Mouse (Mus musculus) kidney, adult 9 months (tissue): ENCODE measurements around the gene Tppp.
"Not testable (repeated sequence)": the region's sequence is repeated elsewhere in the genome, so short reads cannot be mapped to it uniquely, and the experiment has no call there.

Source experiments
- DNase-seq: peaks from one replicate; pipeline ENCODE4 v3.0.0; 2022

Tppp gene

DNA sequence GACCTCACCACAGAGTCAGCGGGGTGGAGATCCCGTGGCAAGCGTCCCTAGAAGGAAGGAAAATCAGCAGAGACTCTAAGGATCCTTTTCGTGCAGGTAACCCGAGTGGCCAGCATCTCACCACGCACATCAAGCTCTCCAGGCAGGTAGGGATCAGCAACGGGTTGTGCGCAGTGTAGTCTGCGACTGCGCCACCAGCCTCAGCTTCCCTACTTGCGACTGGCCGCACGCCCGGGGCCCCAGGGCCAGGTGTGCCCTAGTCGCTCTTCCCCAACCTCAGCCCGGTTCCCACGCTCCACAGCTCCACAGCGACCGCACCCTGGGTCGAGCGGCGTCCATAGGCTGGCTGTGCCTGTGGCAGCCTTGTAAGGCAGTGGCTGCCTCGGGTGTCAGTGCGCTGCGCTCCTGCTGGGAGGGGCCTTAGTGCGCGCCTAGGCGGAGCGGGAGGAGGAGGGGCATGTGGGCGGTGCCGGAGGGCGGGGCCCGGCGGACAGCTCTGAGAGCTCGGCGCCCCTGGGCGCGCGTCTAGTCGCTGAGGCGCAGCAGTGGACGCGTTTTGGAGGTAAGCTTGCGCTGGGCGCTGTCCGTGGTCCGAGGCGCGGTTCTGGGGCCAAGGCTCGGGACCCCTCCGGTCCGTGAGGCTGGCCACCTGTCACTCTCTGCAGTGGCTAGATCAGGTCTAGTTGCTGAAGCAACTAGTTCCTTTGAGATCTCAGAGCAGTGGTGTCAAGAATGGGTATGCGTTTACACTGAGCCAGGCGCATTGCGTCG is at the start of gene Tppp:
Gene Tppp, plus strand, starts transcription at position 460 of the 771 bp plus-strand sequence.
- DNase-seq, result peak; percentile 93

GRCm38 (mm10) chr13:73960117-73960652 is 49.0 kb upstream of the Tppp start:
- DNase-seq, result no peak

DNA sequence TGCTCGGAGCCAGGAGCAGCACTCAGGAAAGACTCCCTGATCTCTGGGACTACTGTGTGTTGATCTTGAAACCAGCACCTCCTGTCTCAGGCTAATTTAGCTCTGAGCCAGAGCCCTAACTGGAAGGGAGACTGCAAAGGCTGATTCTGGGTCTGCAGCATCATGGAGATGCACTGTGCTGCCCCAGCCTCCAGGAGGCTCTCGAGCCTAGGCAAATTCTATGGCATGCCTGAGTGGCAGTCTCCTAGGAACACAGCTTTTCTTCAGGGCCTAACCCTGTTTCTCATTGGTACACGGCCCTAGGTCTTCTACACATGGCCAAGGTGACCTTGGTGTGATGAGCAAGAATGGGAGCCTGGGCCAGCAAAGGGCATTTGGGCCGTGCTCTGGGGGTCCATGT is 48.0 kb upstream of the Tppp start:
- no peak for DNase-seq

- DNase-seq, result no peak
Observed at GRCm38 (mm10) chr13:73963551-73963950, 45.7 kb upstream of the Tppp start, which contains the start of gene Zdhhc11. Gene Zdhhc11 (plus strand): TSS chr13:73963851.

GRCm38 (mm10) chr13:73970545-73971448 is 38.4 kb upstream of the Tppp start:
- DNase-seq, result peak; percentile 87

DNA sequence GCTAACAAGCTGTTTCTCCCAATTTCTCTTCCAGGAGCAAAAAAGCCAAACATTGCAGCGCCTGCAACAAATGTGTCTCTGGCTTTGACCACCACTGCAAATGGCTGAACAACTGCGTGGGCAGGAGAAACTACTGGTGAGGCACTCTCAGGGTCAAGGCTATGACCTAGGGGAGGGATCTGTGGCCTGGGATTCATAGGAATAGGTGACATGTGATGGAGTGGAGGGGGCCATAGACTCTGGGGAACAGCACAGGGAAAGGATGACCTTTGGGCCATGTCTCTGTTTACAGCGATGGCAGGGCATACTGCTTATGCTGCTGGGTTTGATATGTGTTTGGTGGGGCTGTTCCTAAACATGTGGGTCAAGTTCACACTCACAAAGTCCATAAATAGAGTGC is 34.7 kb upstream of the Tppp start:
- no peak for DNase-seq

DNA sequence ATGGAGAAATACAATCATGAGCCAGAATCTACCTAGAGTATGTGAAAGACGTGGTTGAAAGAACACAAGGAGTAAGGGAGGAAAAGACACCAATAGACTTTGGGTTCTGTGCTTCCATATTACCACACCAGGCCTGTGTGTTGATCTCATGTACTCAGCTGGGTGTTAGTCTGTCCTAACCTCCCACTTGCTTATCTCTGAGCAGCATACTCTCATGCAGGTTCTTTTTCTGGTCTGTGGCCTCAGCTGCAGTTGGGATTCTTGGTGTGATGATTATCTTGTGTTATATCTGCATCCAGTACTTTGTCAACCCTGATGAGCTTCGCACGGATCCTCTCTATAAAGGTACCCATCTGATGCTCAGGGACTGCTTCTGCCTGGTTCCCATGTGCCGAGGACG is 32.3 kb upstream of the Tppp start:
- no peak for DNase-seq

DNA sequence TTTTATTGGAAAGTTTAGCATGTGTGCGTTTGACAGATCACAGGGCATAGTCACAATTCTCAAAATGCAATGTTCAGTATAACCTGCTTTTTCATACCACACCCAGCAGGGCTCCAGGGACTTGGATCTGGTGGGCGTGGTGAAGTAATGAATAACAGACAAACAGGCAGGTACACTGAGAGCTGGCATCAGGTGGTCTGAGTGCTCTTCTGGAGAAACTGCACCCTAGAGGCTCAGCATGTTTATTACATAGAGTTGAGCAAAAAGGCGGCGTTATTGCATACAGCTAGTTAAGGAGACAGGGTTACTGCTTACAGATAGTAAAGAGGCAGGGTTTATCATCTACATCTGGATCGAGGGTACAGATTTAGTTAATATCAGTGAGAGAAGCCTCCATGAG is 18.9 kb upstream of the Tppp start:
- no peak for DNase-seq

DNA sequence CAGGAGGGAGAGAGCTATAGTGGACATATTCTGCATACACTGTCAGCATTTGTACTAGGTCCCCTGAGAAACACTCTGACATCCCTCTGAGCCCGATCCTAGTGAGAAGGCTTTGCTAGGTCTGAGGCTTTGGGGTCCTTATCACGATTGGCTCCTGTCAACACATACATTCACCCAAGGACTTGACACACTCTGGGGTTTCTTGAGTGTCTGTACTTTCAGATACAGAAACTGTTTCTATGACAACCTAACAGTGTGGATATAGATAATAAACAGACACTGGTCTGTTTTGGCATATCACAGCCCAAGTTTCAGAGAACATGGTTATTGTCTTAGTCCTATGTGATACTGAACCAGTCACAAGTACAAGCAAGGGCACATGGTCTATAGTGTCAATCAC is 18.4 kb upstream of the Tppp start:
- DNase-seq, result no peak

DNA sequence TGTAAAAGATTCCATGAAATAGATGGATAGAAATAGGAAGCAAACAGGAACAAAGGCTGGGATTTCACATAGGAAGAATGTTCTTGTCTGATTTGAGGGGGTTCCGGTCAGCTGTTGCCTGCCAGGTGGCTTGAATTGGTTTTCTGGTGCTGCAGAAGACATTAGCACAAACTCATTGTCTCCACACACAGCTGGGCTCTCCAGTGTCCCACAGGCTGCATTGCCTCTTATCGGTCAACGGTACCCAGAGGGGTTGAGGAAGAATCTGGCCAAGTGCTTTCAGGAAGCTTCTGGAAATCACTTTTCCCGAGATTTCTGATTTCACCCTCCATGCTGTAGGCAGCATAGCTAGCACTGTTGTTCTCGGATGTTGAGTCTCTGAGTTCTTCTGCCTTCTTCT is 17.9 kb upstream of the Tppp start:
- no peak for DNase-seq

- no peak for DNase-seq
Observed at GRCm38 (mm10) chr13:73996456-73996855, 12.8 kb upstream of the Tppp start.

- no peak for DNase-seq
Observed at GRCm38 (mm10) chr13:74000519-74000918, 8.7 kb upstream of the Tppp start.

DNA sequence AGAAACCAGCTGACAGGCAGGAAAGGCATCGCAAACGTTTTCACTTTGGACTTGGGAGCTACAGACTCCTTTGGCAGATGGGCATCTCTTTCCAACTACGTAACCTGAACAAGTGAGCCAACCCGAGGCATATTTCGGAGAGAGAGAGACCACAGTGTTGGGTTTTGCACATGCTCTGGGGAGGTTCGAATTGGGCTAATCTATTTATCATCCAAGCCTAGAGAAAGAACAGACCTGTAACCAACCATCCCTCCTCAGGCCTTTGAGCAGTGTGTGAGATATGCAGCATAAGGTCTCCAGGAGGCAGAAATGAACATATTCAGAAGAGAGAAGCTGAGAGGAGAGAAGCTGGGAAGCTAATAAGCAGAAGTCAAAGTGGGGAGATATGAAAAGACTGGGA is 8.2 kb upstream of the Tppp start:
- DNase-seq, result no peak

GRCm38 (mm10) chr13:74001492-74001891 is 7.7 kb upstream of the Tppp start:
- no peak for DNase-seq

GRCm38 (mm10) chr13:74006881-74007280 is 2.3 kb upstream of the Tppp start:
- not testable (repeated sequence) for DNase-seq

- not testable (repeated sequence) for DNase-seq
Observed at GRCm38 (mm10) chr13:74008216-74008615, 991 bp upstream of the Tppp start.

DNA sequence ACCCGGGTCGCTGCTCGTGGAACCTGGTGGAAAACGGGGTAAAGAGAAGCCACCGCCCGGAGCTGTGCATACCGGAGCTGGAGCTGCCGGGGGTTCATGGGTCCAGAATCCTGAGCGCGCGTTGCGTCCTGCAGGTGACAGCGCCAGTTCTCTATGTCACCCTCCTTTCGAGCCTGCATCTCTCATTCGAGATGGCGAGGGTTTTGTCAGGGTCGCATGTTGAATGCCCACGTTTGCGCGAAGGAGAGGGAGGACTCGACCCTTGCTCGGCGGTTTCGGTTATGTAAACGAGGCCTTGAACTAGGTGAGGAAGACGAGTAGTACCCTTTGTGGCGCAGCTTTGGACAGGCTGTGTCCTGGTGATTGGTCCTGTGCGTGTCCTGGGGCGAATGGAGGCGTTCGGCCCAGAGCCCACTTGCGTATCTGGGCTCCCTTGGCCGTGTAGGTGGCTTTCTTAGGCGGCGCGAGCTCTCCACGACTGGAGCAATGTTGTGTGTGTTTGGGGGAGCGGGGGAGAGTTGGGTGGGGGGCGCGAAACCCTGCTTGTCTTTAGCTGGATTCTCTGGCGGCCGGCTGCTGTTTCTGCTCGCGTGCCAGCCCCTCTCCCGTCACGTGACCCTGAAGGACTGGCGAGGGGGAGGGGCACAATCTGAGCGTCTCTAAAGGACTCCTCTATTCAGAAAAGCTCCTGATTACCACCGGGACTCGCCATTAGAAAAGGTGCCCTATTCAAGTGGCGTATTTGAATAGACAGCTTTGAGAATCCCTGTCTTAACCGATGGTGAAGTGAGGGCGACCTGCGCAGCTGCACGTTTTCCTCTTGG is 796 bp downstream of the Tppp start:
- DNase-seq, result peak; percentile 63

DNA sequence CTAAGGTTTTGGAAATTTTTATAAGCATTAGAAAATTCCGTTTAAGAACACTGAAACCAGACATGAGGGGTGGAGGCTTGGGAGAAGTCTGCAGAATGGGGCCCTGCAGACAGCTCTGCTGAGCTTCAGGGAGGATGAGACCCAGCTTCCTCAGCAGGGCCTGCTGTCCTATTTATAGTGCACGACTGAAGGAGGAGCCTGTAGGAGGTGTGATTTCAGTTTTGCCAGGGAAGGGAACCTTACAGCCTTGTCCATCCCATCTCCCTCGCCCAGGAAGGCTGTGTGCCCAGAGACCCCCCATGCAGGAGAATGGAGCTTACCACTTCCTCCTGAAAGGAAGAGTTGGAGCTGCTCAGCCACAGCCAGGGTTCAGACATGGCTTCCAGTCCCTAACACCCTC is 1.5 kb downstream of the Tppp start:
- no peak for DNase-seq

- DNase-seq, result no peak
Observed at GRCm38 (mm10) chr13:74015908-74016307, 6.7 kb downstream of the Tppp start.

- DNase-seq, result no peak
Observed at GRCm38 (mm10) chr13:74017426-74017825, 8.2 kb downstream of the Tppp start.

GRCm38 (mm10) chr13:74019006-74019405 is 9.8 kb downstream of the Tppp start:
- not testable (repeated sequence) for DNase-seq

DNA sequence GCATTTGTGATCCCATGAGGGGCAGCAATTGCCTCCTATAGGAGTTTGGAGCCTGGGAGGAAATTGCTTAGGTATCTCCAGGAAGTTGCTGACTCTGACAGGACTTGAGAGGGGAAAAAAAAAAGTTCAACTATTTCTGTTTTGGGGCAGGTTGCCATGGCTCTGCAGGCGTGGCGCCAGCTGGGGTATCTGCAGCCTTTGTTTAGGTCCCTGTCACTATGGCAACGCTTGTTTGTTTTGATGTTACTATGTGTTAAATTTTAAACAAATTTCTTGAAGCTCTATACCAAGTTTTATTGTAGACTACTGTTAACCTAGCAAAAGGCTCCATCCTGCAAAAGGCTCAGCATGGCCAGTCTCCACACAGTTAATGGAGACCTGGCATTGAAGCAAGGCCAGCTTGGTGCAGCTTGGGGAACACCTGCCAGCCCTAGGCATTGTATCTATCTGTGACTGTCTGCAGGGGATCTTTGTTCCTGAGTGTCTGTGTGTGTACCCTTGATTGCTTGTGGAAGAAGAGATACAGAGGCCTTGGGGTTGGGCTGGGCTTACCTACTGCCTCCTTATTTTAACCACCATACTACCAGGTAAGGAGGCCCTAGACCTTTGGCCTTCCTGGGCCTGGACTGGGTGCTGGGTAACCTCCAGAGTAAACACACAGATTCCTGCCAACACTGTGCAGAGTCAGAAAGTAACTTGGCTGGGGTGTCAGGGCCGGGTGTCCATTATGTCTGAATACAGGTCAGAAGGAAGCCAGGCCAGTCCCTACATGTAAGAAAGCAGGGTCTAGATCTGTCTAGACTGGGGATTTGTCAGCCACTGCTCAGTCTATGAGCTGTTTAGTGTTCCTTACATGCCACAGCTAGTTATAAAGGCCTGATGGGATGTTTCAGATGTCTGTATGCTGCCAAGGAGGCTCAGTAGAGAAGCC is 16.2 kb downstream of the Tppp start:
- peak; percentile 59 for DNase-seq
